Mouse (Mus musculus): Measurements from ENCODE around the gene Rngtt. TPM values are rescaled to one million over a fixed set of nuclear protein-coding genes. Genes with fewer than 3 reads are reported as not detected.
"Not testable (repeated sequence)": the region's sequence is repeated elsewhere in the genome, so short reads cannot be mapped to it uniquely, and the experiment has no call there.

The Rngtt gene
- polyA plus RNA-seq, 1 experiment from 2014 or later = 22.6 TPM

GRCm38 (mm10) chr4:33413791-33414190 lies 103.7 kb downstream of the Rngtt start:
- H3K9ac ChIP-seq (ENCODE audit: low read length) = no peak overlapping the region
- H3K4me1 ChIP-seq (ENCODE audit: control insufficient read depth, insufficient read depth, low read length) = no peaks in the 10 kb centered on the region
- no peak overlapping the region for H3K4me3 ChIP-seq (replicated peaks; ENCODE audit: low read length)
- H3K27me3 ChIP-seq (ENCODE audit: control insufficient read depth, insufficient read depth, low read length) = no peaks in the 10 kb centered on the region
- no peak overlapping the region for H3K4me2 ChIP-seq (ENCODE audit: low read depth, low read length)
- no peak overlapping the region for H3K27ac ChIP-seq (ENCODE audit: low read length)
- no peak for ATAC-seq (ENCODE audit: insufficient read depth, low FRiP score)
- no peaks in the 10 kb centered on the region for H3K36me3 ChIP-seq (ENCODE audit: control insufficient read depth, insufficient read depth, low read length)
- 73% methylated on average over 4 of the region's 4 CpGs for WGBS
- no peaks in the 10 kb centered on the region for H3K9me3 ChIP-seq (replicated peaks; ENCODE audit: control insufficient read depth, low read length)

- Histone ChIP-seq H3K4me2 (ENCODE audit: low read depth, low read length) (no peak overlapping the region), H3K9ac (ENCODE audit: low read length) (no peak overlapping the region), H3K27me3 (ENCODE audit: control insufficient read depth, insufficient read depth, low read length) (no peaks in the 10 kb centered on the region), H3K36me3 (ENCODE audit: control insufficient read depth, insufficient read depth, low read length) (no peaks in the 10 kb centered on the region), H3K9me3 (replicated peaks; ENCODE audit: control insufficient read depth, low read length) (no peaks in the 10 kb centered on the region), H3K4me1 (ENCODE audit: control insufficient read depth, insufficient read depth, low read length) (no peaks in the 10 kb centered on the region), H3K27ac (ENCODE audit: low read length) (no peak overlapping the region), H3K4me3 (replicated peaks; ENCODE audit: low read length) (no peak overlapping the region)
- ATAC-seq (ENCODE audit: insufficient read depth, low FRiP score) = no peak
- WGBS = 67% methylated on average over 4 of the region's 4 CpGs
These were observed 104.7 kb downstream of the Rngtt start for GRCm38 (mm10) chr4:33414781-33415180.

GRCm38 (mm10) chr4:33417391-33417790 lies 107.3 kb downstream of the Rngtt start:
- Histone ChIP-seq H3K9ac (ENCODE audit: low read length) (no peak overlapping the region), H3K27ac (ENCODE audit: low read length) (no peak overlapping the region), H3K9me3 (replicated peaks; ENCODE audit: control insufficient read depth, low read length) (no peaks in the 10 kb centered on the region), H3K4me1 (ENCODE audit: control insufficient read depth, insufficient read depth, low read length) (no peaks in the 10 kb centered on the region), H3K36me3 (ENCODE audit: control insufficient read depth, insufficient read depth, low read length) (no peaks in the 10 kb centered on the region), H3K4me3 (replicated peaks; ENCODE audit: low read length) (no peak overlapping the region), H3K4me2 (ENCODE audit: low read depth, low read length) (no peak overlapping the region), H3K27me3 (ENCODE audit: control insufficient read depth, insufficient read depth, low read length) (no peaks in the 10 kb centered on the region)
- 86% methylated on average over 4 of the region's 4 CpGs for WGBS
- ATAC-seq (ENCODE audit: insufficient read depth, low FRiP score) = no peak

- Histone ChIP-seq H3K9ac (ENCODE audit: low read length) (no peak overlapping the region), H3K27me3 (ENCODE audit: control insufficient read depth, insufficient read depth, low read length) (no peaks in the 10 kb centered on the region), H3K4me2 (ENCODE audit: low read depth, low read length) (no peak overlapping the region), H3K4me1 (ENCODE audit: control insufficient read depth, insufficient read depth, low read length) (no peaks in the 10 kb centered on the region), H3K36me3 (ENCODE audit: control insufficient read depth, insufficient read depth, low read length) (no peaks in the 10 kb centered on the region), H3K27ac (ENCODE audit: low read length) (no peak overlapping the region), H3K9me3 (replicated peaks; ENCODE audit: control insufficient read depth, low read length) (no peaks in the 10 kb centered on the region), H3K4me3 (replicated peaks; ENCODE audit: low read length) (no peak overlapping the region)
- no peak for ATAC-seq (ENCODE audit: insufficient read depth, low FRiP score)
- WGBS = 93% methylated on average over 1 of the region's 1 CpGs
These were observed 109.5 kb downstream of the Rngtt start for GRCm38 (mm10) chr4:33419644-33420043.

- ATAC-seq (ENCODE audit: insufficient read depth, low FRiP score) = no peak
- 60% methylated on average over 4 of the region's 4 CpGs for WGBS
- Histone ChIP-seq H3K36me3 (ENCODE audit: control insufficient read depth, insufficient read depth, low read length) (no peaks in the 10 kb centered on the region), H3K9ac (ENCODE audit: low read length) (no peak overlapping the region), H3K4me1 (ENCODE audit: control insufficient read depth, insufficient read depth, low read length) (no peaks in the 10 kb centered on the region), H3K9me3 (replicated peaks; ENCODE audit: control insufficient read depth, low read length) (no peaks in the 10 kb centered on the region), H3K4me3 (replicated peaks; ENCODE audit: low read length) (no peak overlapping the region), H3K4me2 (ENCODE audit: low read depth, low read length) (no peak overlapping the region), H3K27ac (ENCODE audit: low read length) (no peak overlapping the region), H3K27me3 (ENCODE audit: control insufficient read depth, insufficient read depth, low read length) (no peaks in the 10 kb centered on the region)
These were observed 118.7 kb downstream of the Rngtt start for GRCm38 (mm10) chr4:33428856-33429255.

GRCm38 (mm10) chr4:33441864-33442263 lies 131.8 kb downstream of the Rngtt start:
- ATAC-seq (ENCODE audit: insufficient read depth, low FRiP score) = no peak
- H3K27ac ChIP-seq (ENCODE audit: low read length) = no peak overlapping the region
- no peaks in the 10 kb centered on the region for H3K9me3 ChIP-seq (replicated peaks; ENCODE audit: control insufficient read depth, low read length)
- H3K4me1 ChIP-seq (ENCODE audit: control insufficient read depth, insufficient read depth, low read length) = no peaks in the 10 kb centered on the region
- no peak overlapping the region for H3K4me2 ChIP-seq (ENCODE audit: low read depth, low read length)
- 70% methylated on average over 6 of the region's 6 CpGs for WGBS
- no peaks in the 10 kb centered on the region for H3K36me3 ChIP-seq (ENCODE audit: control insufficient read depth, insufficient read depth, low read length)
- no peak overlapping the region for H3K9ac ChIP-seq (ENCODE audit: low read length)
- no peaks in the 10 kb centered on the region for H3K27me3 ChIP-seq (ENCODE audit: control insufficient read depth, insufficient read depth, low read length)
- H3K4me3 ChIP-seq (replicated peaks; ENCODE audit: low read length) = no peak overlapping the region

- 91% methylated on average over 3 of the region's 3 CpGs for WGBS
- no peak overlapping the region for H3K27ac ChIP-seq (ENCODE audit: low read length)
- no peaks in the 10 kb centered on the region for H3K36me3 ChIP-seq (ENCODE audit: control insufficient read depth, insufficient read depth, low read length)
- H3K4me1 ChIP-seq (ENCODE audit: control insufficient read depth, insufficient read depth, low read length) = no peaks in the 10 kb centered on the region
- no peak overlapping the region for H3K4me3 ChIP-seq (replicated peaks; ENCODE audit: low read length)
- H3K9me3 ChIP-seq (replicated peaks; ENCODE audit: control insufficient read depth, low read length) = no peaks in the 10 kb centered on the region
- ATAC-seq (ENCODE audit: insufficient read depth, low FRiP score) = no peak
- no peak overlapping the region for H3K9ac ChIP-seq (ENCODE audit: low read length)
- H3K4me2 ChIP-seq (ENCODE audit: low read depth, low read length) = no peak overlapping the region
- H3K27me3 ChIP-seq (ENCODE audit: control insufficient read depth, insufficient read depth, low read length) = no peaks in the 10 kb centered on the region
These were observed 136.2 kb downstream of the Rngtt start for GRCm38 (mm10) chr4:33446265-33446664.

GRCm38 (mm10) chr4:33446881-33447280 lies 136.8 kb downstream of the Rngtt start:
- no peaks in the 10 kb centered on the region for H3K36me3 ChIP-seq (ENCODE audit: control insufficient read depth, insufficient read depth, low read length)
- H3K4me1 ChIP-seq (ENCODE audit: control insufficient read depth, insufficient read depth, low read length) = no peaks in the 10 kb centered on the region
- H3K27ac ChIP-seq (ENCODE audit: low read length) = no peak overlapping the region
- 88% methylated on average over 3 of the region's 3 CpGs for WGBS
- ATAC-seq (ENCODE audit: insufficient read depth, low FRiP score) = no peak
- H3K4me2 ChIP-seq (ENCODE audit: low read depth, low read length) = no peak overlapping the region
- H3K4me3 ChIP-seq (replicated peaks; ENCODE audit: low read length) = no peak overlapping the region
- no peaks in the 10 kb centered on the region for H3K27me3 ChIP-seq (ENCODE audit: control insufficient read depth, insufficient read depth, low read length)
- no peaks in the 10 kb centered on the region for H3K9me3 ChIP-seq (replicated peaks; ENCODE audit: control insufficient read depth, low read length)
- no peak overlapping the region for H3K9ac ChIP-seq (ENCODE audit: low read length)

GRCm38 (mm10) chr4:33450356-33450755 lies 140.2 kb downstream of the Rngtt start:
- H3K27ac ChIP-seq (ENCODE audit: low read length); H3K4me3 ChIP-seq (replicated peaks; ENCODE audit: low read length); H3K4me1 ChIP-seq (ENCODE audit: control insufficient read depth, insufficient read depth, low read length); H3K4me2 ChIP-seq (ENCODE audit: low read depth, low read length); H3K27me3 ChIP-seq (ENCODE audit: control insufficient read depth, insufficient read depth, low read length); H3K9me3 ChIP-seq (replicated peaks; ENCODE audit: control insufficient read depth, low read length); ATAC-seq (ENCODE audit: insufficient read depth, low FRiP score); H3K36me3 ChIP-seq (ENCODE audit: control insufficient read depth, insufficient read depth, low read length); H3K9ac ChIP-seq (ENCODE audit: low read length): not testable (repeated sequence)
- 90% methylated on average over 8 of the region's 8 CpGs for WGBS

GRCm38 (mm10) chr4:33459851-33460250 lies 149.7 kb downstream of the Rngtt start:
- Histone ChIP-seq H3K4me1 (ENCODE audit: control insufficient read depth, insufficient read depth, low read length) (no peaks in the 10 kb centered on the region), H3K4me3 (replicated peaks; ENCODE audit: low read length) (no peak overlapping the region), H3K4me2 (ENCODE audit: low read depth, low read length) (no peak overlapping the region), H3K36me3 (ENCODE audit: control insufficient read depth, insufficient read depth, low read length) (no peaks in the 10 kb centered on the region; the same call in 1 of the 2 replicates), H3K9me3 (replicated peaks; ENCODE audit: control insufficient read depth, low read length) (no peaks in the 10 kb centered on the region; the same call in 1 of the 2 replicates), H3K27ac (ENCODE audit: low read length) (no peak overlapping the region), H3K9ac (ENCODE audit: low read length) (no peak overlapping the region), H3K27me3 (ENCODE audit: control insufficient read depth, insufficient read depth, low read length) (no peaks in the 10 kb centered on the region)
- no peak for ATAC-seq (ENCODE audit: insufficient read depth, low FRiP score)
- WGBS = 89% methylated on average over 3 of the region's 3 CpGs

Data from stomach, embryonic 16.5 days (tissue).